Comparison of ENCODE assay signal across 8 mouse cellular contexts in genomic region chr12:31374603-31375282, GRCm38 (mm10). TPM values are rescaled to one million over a fixed set of nuclear protein-coding genes. Genes with fewer than 3 reads are reported as not detected.
DNase-seq lines count a peak whose midpoint lies in the region; ATAC-seq and TF ChIP-seq lines count a peak whose summit lies in the region.

No protein-coding gene starts in this region.

- no peaks in the 10 kb centered on the region for H3K27me3 ChIP-seq in spleen, adult 2 months (ENCODE audit: control insufficient read depth, insufficient read depth, low read length)
- H3K27me3 ChIP-seq in intestine, embryonic 14.5 days (replicated peaks; ENCODE audit: control insufficient read depth, insufficient read depth, low read length), result no peaks in the 10 kb centered on the region
- H3K27me3 ChIP-seq in midbrain, embryonic 11.5 days (ENCODE audit: control insufficient read depth, insufficient read depth, low read length), result no peaks in the 10 kb centered on the region

- no peak overlapping the region for H3K4me2 ChIP-seq in intestine, embryonic 14.5 days (ENCODE audit: low read length)
- no peak overlapping the region for H3K4me2 ChIP-seq in midbrain, embryonic 11.5 days

- TF ChIP-seq POLR2A in spleen, adult 2 months (IDR thresholded peaks at IDR 0.05; ENCODE audit: low read depth, low read length), result no peak

- H3K27ac ChIP-seq in spleen, adult 2 months (ENCODE audit: insufficient read depth, low read length), result no peak overlapping the region
- no peak overlapping the region for H3K27ac ChIP-seq in gastrocnemius, adult 2 months
- no peak overlapping the region for H3K27ac ChIP-seq in intestine, embryonic 14.5 days (ENCODE audit: low read depth)
- no peak overlapping the region for H3K27ac ChIP-seq in midbrain, embryonic 11.5 days (ENCODE audit: low read depth, low read length)

- H3K4me1 ChIP-seq in spleen, adult 2 months (ENCODE audit: control insufficient read depth, insufficient read depth, insufficient read length), result no peaks in the 10 kb centered on the region
- H3K4me1 ChIP-seq in intestine, embryonic 14.5 days (replicated peaks; ENCODE audit: control insufficient read depth, insufficient read depth, low read length), result peaks cover 6% of the 10 kb centered on the region; the same call in 1 of the 2 replicates
- H3K4me1 ChIP-seq in midbrain, embryonic 11.5 days (ENCODE audit: control insufficient read depth, insufficient read depth, low read length), result no peaks in the 10 kb centered on the region

- H3K9me3 ChIP-seq in intestine, embryonic 14.5 days (ENCODE audit: control insufficient read depth, low read length), result no peaks in the 10 kb centered on the region
- no peaks in the 10 kb centered on the region for H3K9me3 ChIP-seq in midbrain, embryonic 11.5 days (ENCODE audit: control insufficient read depth, low read length)

- no peak overlapping the region for H3K4me3 ChIP-seq in spleen, adult 2 months (ENCODE audit: extremely low read depth, insufficient read depth, insufficient read length)
- no peak overlapping the region for H3K4me3 ChIP-seq in gastrocnemius, adult 2 months
- H3K4me3 ChIP-seq in intestine, embryonic 14.5 days (ENCODE audit: low read depth, low read length), result no peak overlapping the region
- H3K4me3 ChIP-seq in midbrain, embryonic 11.5 days (ENCODE audit: low read depth, low read length), result no peak overlapping the region

- H3K36me3 ChIP-seq in spleen, adult 2 months (ENCODE audit: control insufficient read depth, insufficient read depth, low read length), result no peaks in the 10 kb centered on the region
- H3K36me3 ChIP-seq in intestine, embryonic 14.5 days (ENCODE audit: control insufficient read depth, insufficient read depth, low read length), result no peaks in the 10 kb centered on the region
- no peaks in the 10 kb centered on the region for H3K36me3 ChIP-seq in midbrain, embryonic 11.5 days (ENCODE audit: control insufficient read depth, insufficient read depth, low read length)

- WGBS in spleen, adult 2 months, result 37% methylated on average over 9 of the region's 9 CpGs
- WGBS in intestine, embryonic 14.5 days, result 33% methylated on average over 9 of the region's 9 CpGs
- 40% methylated on average over 9 of the region's 9 CpGs for WGBS in midbrain, embryonic 11.5 days

- TF ChIP-seq CTCF in spleen, adult 2 months (IDR thresholded peaks at IDR 0.05; ENCODE audit: extremely low read depth, insufficient read depth, insufficient read length, insufficient replicate concordance), result peak; percentile 51; the same call in 1 of the 2 replicates
- TF ChIP-seq CTCF in gastrocnemius, adult 2 months (IDR thresholded peaks at IDR 0.05), result peak; percentile 83

- no peak overlapping the region for H3K9ac ChIP-seq in intestine, embryonic 14.5 days (ENCODE audit: low read length)
- H3K9ac ChIP-seq in midbrain, embryonic 11.5 days (ENCODE audit: low read length), result no peak overlapping the region

- ATAC-seq in common myeloid progenitor, adult 5-6 weeks (replicated peaks; ENCODE audit: low read depth, poor library complexity, severe bottlenecking), result peak; percentile 85
- ATAC-seq in intestine, embryonic 14.5 days (replicated peaks; ENCODE audit: low FRiP score, low TSS enrichment, low read depth), result peak; percentile 54; the same call in 1 of the 2 replicates
- ATAC-seq in midbrain, embryonic 11.5 days (ENCODE audit: low FRiP score), result peak; percentile 81

- DNase-seq in spleen, adult 2 months (ENCODE audit: low read depth in 1 of 2, low spot score in 2 of 2), result peak; percentile 11 to 15
- no peak for DNase-seq in spleen, adult 12 weeks (ENCODE audit: low spot score)
- peak; percentile 62 for DNase-seq in gastrocnemius, adult 2 months
- DNase-seq in intestine, embryonic 14.5 days (ENCODE audit: low spot score), result peak; percentile 66
- peak; percentile 21 to 30 for DNase-seq in left cerebral cortex, adult 8-10 months (ENCODE audit: low spot score in 2 of 2)
- DNase-seq in midbrain, embryonic 11.5 days (ENCODE audit: low spot score, missing footprints), result peak; percentile 93
- peak; percentile 51 for DNase-seq in right cerebral cortex, postnatal 4 days

- intact Hi-C loops in gastrocnemius, adult 2 months (cut with DNase I), result loop anchor here (10.0 kb wide), 3 partner anchors 260 to 550 kb away; partner anchors contain the start of gene Gpr22

RNA-seq across cellular contexts. Expression of gene Slc26a3, which starts 15.9 kb away (rescaled TPM):
- 0.07 TPM in 1 of 2 replicates, not detected in the other for polyA plus RNA-seq in spleen, adult 2 months (2012; rRNA removed)
- total RNA-seq in common myeloid progenitor, adult 5-6 weeks (2017), result not detected in 2 replicates
- not detected for total RNA-seq in gastrocnemius, adult 2 months (2021)
- 0.58 and 0.99 TPM in 2 replicates for polyA plus RNA-seq in intestine, embryonic 14.5 days (2014; fragmentation: Nextera tagmentation; extraction: Ambion mirVana)
- total RNA-seq in left cerebral cortex, adult 8-10 months (2022), result under 1 TPM in 3 of 4 experiments, not detected in 1; 0.15 to 0.23 (median 0.18) TPM
- polyA plus RNA-seq in midbrain, embryonic 11.5 days (2014; fragmentation: Nextera tagmentation; extraction: Ambion mirVana), result not detected in 2 replicates

RNA-seq across cellular contexts. Expression of gene Dld, which starts 23.5 kb away (rescaled TPM):
- 3.8 and 5.1 TPM in 2 replicates for polyA plus RNA-seq in spleen, adult 2 months (2012; rRNA removed)
- 154 and 160 TPM in 2 replicates for total RNA-seq in common myeloid progenitor, adult 5-6 weeks (2017)
- 100 to 1,000 TPM; 181 to 256 TPM for total RNA-seq in gastrocnemius, adult 2 months (2021)
- 128 and 134 TPM in 2 replicates for polyA plus RNA-seq in intestine, embryonic 14.5 days (2014; fragmentation: Nextera tagmentation; extraction: Ambion mirVana)
- total RNA-seq in left cerebral cortex, adult 8-10 months (2022), result 100 to 1,000 TPM; 102 to 109 (median 106) TPM
- polyA plus RNA-seq in midbrain, embryonic 11.5 days (2014; fragmentation: Nextera tagmentation; extraction: Ambion mirVana), result 159 and 186 TPM in 2 replicates
